Mouse (Mus musculus) bone marrow, adult 2 months (tissue): ENCODE measurements around the gene Tmem256.

Experiments
- CTCF ChIP-seq: fragments of 200-500 bp; IDR thresholded peaks from 2 replicates; pipeline ENCODE4 v1.5.1; 2011; ENCODE audit warnings: low read length, control low read depth; ENCODE audit not compliant: control insufficient read depth, insufficient read depth
- POLR2A ChIP-seq: fragments of 200-500 bp; IDR thresholded peaks from 2 replicates; pipeline ENCODE4 v1.6.1; 2011; ENCODE audit warnings: low read depth, mild to moderate bottlenecking, control low read depth, low read length, borderline replicate concordance; ENCODE audit not compliant: control insufficient read depth

DNA sequence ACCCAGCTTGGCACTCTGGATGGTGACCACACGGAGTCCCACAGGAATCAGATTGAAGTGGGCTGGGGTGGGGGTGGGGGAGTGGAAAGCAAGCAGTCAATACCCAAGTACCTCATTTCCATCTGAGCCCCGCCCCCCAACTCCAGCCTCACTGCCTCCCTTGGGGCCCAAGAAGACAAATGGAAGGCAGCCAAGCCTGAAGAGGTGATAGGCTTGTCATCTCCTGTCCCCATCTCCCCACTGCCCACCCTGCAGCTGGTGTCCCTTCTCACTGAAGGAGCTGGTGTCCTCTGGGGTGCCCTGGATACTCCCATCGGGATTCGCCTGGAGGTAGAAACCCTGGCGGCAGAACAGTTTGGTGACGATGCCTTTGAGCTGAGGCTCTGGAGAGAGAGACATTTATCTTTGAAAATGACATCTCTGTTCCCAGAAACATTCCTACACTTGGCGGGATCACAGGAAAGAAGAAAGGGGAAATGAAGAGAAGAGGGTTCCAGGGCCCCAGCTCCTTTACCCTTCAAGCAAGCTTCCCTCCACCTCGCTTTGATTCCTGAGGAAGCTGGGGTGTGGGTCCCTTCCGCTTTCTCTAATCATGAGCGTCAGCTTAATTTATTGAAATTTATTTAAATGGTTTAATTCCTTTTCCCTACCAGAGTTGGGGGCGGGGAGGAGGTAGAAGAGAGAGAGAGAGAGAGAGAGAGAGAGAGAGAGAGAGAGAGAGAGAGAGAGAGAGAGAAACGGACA, 38.7 kb upstream of the Tmem256 start:
- no peak for TF ChIP-seq CTCF
- no peak for TF ChIP-seq POLR2A
